Mouse (Mus musculus): Measurements from ENCODE around the gene Olig2.

The Olig2 gene

DNA sequence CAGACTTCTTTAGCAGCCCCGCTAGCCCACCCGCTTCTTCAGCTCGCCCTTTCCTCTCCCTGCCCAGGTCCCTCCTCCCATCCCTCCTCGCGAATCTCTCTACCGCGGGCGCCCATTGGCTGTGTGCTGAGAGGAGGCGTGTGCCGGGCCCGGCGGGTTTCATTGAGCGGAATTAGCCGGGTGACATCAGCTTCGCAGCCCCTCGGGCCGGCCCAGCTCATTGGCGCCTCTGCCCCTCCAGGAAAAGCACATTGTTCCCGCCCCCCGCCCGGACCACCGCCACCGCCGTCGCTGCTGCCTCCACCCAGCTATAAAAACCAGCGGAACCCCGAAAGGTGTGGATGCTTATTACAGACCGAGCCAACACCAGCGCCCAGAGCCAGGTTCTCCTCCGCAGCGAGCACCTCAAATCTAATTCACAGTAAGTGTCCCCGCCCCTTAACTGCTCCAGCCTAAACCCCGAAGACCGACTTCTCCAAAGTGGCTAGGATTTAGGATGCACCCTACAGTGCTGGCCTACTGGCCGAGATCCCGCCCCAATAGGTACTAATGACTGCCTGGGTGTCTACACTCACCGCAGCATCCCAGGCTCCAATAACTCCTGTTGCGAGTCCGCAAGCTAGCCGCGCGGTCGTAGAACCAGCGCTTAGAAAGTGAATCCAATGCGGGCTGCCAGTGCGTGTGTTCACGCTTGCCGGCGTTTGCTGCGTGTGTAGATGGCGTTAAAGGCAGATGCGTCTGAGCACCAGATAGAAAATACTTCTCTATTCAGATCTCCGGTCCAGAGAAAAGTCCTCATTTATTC lies at the start of gene Olig2:
TSS of gene Olig2 (plus strand) at position 225 of the 805 bp plus-strand sequence.
- ATAC-seq (ENCODE audit: insufficient number of reproducible peaks, low FRiP score, low TSS enrichment): no peak

- no peak for ATAC-seq (ENCODE audit: insufficient number of reproducible peaks, low FRiP score, low TSS enrichment)
These were observed 49.4 kb upstream of the Olig2 start for GRCm38 (mm10) chr16:91175892-91176291.

GRCm38 (mm10) chr16:91187046-91187445 lies 38.2 kb upstream of the Olig2 start:
- ATAC-seq (ENCODE audit: insufficient number of reproducible peaks, low FRiP score, low TSS enrichment): no peak

DNA sequence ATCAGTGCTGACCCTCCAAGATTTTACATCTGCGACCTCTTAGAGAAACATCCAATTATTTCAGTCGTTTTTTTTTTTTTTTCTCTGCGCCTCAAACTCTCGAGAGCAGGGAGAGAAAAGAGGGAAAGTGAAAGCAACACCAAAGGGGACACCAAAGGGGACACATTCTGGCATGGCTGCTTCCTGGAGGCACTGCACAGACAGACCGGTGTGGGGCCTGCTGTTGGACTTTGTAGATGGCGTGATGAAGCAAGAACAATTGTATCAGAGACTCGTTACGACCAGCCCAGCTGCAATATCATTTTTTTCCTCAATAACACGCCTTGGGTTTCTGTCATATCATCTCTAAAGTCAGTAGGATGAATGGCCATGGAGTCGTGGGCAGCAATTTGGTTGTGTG lies 37.6 kb upstream of the Olig2 start:
- ATAC-seq (ENCODE audit: insufficient number of reproducible peaks, low FRiP score, low TSS enrichment): no peak

DNA sequence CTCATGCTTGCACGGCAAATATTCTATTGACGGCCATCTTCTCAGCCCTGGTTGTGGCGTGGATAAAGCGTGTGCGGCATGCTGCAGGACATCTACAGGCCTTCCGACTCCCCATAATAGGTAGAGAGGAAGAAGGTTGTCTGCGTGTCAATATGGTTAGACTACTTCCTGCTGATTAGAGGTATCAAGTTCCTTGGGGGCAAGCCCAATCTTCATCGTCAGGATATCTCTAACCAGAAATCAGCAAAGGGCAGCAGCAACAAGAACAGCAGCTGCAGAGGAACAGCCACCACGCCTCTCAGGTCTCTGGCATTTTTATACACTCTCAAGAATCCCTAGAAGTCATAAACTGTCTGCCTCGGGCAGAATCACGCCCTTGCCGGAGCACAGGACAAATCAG lies 37.0 kb upstream of the Olig2 start:
- ATAC-seq (ENCODE audit: insufficient number of reproducible peaks, low FRiP score, low TSS enrichment): no peak

DNA sequence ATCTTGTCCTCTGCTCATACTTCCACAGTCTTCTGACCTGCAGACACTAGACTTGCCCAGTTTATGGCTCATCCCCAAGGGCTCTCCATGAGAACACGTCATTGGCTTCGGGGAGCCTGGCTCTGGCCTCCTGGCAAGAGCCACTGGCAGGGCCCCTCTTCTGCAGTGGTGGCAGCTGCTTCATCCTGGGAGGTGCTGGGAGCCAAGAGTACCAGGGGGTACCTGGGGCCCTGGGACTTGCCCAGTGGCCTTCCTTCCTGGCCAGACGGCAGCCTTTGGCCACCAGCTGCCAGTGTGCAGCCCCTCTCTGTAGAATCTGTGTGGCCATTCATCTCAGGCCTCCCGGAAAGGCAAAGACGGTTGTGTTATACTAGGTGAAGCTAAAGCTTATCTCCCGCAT lies 34.0 kb upstream of the Olig2 start:
- no peak for ATAC-seq (ENCODE audit: insufficient number of reproducible peaks, low FRiP score, low TSS enrichment)

- no peak for ATAC-seq (ENCODE audit: insufficient number of reproducible peaks, low FRiP score, low TSS enrichment)
These were observed 33.5 kb upstream of the Olig2 start for GRCm38 (mm10) chr16:91191663-91192237.

DNA sequence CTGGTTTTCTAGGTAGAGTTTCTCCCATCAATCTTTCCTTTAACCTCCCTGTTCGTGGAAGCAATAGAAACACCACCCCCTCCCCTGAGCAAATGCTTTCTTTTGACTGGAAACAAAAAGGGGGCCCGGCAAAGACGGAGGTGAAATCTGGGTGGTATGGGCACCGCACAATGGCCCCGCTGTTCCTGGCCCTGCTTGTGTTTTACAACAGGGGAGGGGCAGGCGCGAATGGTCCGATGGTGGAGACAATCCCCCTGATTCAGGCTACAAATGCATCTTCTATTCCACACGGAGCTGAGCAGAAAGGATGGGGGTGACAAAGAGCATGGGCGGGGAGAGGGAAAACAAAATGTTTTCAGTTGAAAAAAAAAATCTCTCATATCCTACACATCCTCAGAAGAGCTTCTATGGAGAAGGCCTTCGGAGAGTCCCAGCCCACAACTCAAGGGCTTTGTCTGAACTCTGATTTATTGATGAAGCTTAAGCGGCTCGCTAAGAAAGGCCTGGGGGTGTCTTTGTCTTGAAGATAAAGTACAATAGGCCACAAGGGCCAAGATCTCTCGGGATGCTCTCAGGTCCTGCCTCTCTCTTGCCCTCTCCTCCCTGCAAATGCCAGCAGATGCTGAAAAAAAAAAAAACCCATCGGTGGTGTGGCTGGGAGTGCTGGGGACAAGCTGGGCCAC lies 32.4 kb upstream of the Olig2 start:
- ATAC-seq (ENCODE audit: insufficient number of reproducible peaks, low FRiP score, low TSS enrichment): no peak

DNA sequence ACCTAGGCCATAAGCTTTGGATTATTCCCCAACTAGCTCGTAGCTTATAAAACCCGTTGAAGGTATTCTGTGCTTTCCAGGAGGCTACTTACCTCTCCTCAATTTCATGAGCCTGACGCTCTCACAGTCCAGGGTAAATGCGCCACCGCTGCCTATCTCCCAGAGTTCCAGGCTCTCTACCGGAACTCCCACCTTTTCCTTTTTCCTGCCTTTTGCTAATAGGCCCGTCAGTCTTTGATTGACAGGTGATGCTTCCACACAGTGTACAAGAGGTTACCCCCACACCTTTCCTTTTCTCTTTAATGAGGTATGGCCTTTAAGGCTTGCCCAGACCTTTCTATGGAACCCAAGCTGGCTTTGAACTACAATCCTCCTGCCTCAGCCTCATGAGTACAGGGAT lies 25.4 kb upstream of the Olig2 start:
- no peak for ATAC-seq (ENCODE audit: insufficient number of reproducible peaks, low FRiP score, low TSS enrichment)

- ATAC-seq (ENCODE audit: insufficient number of reproducible peaks, low FRiP score, low TSS enrichment): no peak
These were observed 22.3 kb upstream of the Olig2 start for GRCm38 (mm10) chr16:91202989-91203388.

GRCm38 (mm10) chr16:91206371-91206770 lies 18.9 kb upstream of the Olig2 start:
- no peak for ATAC-seq (ENCODE audit: insufficient number of reproducible peaks, low FRiP score, low TSS enrichment)

DNA sequence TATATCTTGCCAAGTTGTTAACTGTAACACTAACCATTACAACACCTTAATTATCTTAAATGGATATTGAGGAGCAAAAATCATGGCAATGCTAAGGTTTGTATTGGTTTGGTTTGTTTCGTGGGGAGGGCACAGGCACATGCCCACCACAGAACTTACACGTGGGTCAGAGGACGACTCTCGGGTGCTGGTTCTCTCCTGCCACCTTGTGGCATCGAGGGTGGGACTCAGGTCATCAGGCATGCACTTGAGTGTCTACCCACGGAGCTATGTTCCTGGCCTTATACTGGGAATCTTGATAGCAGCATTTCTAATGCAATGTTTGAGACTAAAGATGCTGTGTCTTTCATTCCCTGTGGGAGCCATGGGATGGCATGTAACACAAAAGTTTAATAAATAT lies 8.2 kb upstream of the Olig2 start:
- ATAC-seq (ENCODE audit: insufficient number of reproducible peaks, low FRiP score, low TSS enrichment): no peak

GRCm38 (mm10) chr16:91217948-91218347 lies 7.3 kb upstream of the Olig2 start:
- ATAC-seq (ENCODE audit: insufficient number of reproducible peaks, low FRiP score, low TSS enrichment): no peak

DNA sequence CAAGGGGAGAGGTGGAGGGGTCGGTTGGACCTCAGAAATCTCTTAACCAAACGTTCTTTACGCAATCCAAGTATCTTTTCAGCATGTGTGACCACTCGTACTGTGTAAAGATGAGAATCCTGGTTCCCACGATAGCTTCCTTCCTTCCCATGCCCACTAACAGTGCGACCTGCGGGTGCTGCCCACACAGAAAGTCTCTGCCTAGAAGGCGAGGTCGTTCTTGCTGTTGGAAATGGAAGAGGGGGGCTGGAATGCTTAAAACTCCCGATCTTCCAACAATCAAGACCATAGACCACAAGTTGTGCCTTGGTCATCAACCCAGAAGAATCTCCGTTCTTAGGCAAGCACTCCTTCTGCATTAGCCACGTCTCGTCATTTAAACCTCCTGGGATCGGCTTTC lies 6.0 kb upstream of the Olig2 start:
- no peak for ATAC-seq (ENCODE audit: insufficient number of reproducible peaks, low FRiP score, low TSS enrichment)

GRCm38 (mm10) chr16:91222171-91222642 lies 3.0 kb upstream of the Olig2 start:
- ATAC-seq (ENCODE audit: insufficient number of reproducible peaks, low FRiP score, low TSS enrichment): no peak

DNA sequence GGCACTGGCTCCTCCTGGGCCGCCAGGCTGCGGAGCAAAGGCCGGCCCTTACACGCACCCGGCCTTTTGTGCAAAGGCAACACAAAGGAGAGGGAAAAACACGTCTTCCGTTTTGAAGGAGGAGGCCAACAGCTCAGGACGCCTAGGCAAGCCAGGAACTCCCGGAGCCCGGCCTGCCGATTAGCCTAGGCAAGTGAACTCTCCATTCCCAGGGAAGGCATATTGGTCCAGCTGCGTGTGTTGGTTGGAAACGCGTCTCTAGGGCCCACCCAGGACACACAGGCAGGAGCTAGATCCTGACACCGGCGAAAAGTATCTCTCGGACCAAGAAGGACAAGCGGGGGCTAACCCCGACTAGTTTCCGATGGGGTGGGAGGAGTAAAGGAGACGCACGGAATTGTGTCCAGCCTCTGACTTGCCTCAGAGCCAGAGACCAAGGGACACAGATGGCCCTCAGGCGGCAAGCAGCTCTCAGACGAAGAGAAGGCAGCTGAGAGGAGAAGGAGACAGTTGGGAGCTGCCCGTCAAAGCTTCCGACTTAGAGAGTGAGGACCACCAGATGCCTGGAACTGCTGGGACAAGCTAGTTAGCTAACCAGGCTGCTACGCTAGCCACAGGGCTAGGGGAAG lies 2.5 kb upstream of the Olig2 start:
- ATAC-seq (ENCODE audit: insufficient number of reproducible peaks, low FRiP score, low TSS enrichment): no peak

DNA sequence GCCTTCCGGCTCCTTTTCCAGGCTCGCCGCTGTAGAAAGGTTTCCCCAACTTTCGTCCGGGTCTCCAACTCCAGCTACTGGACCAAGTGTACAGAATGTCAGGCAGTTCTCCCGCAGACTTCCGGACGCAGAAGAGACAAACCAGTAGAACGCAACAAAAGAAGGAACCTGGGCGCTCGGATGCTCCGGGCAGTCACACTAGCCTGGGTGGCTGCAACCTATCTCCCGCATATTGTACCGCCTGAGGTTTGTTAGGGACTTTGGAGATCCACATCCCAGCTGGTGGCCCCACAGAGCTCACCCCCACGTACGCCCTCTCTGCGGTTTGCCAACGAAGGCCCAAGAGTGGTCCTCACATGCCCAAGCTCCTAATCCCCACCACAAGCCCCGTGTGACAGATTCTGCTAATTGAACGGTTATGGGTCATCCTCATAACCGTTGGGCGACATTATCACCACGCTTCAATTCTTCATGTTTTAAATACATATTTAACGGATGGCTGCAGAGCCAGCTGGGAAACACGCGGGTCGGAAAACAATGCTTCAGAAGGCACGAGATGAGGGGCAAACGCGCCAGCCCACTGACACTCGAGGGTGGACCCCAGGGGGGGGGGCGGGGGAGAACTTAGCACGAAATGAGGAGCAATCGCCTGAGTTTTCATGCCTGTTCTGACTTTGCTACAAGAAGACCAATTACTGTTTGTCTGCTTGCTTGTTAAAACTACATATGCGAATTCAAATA lies 1.8 kb upstream of the Olig2 start:
- no peak for ATAC-seq (ENCODE audit: insufficient number of reproducible peaks, low FRiP score, low TSS enrichment)

- no peak for ATAC-seq (ENCODE audit: insufficient number of reproducible peaks, low FRiP score, low TSS enrichment)
These were observed 1.2 kb upstream of the Olig2 start for GRCm38 (mm10) chr16:91224068-91224402.

- no peak for ATAC-seq (ENCODE audit: insufficient number of reproducible peaks, low FRiP score, low TSS enrichment)
These were observed 600 bp upstream of the Olig2 start for GRCm38 (mm10) chr16:91224481-91225232.
